8 mouse cellular contexts compared by ENCODE assay signal in the genomic region with DNA sequence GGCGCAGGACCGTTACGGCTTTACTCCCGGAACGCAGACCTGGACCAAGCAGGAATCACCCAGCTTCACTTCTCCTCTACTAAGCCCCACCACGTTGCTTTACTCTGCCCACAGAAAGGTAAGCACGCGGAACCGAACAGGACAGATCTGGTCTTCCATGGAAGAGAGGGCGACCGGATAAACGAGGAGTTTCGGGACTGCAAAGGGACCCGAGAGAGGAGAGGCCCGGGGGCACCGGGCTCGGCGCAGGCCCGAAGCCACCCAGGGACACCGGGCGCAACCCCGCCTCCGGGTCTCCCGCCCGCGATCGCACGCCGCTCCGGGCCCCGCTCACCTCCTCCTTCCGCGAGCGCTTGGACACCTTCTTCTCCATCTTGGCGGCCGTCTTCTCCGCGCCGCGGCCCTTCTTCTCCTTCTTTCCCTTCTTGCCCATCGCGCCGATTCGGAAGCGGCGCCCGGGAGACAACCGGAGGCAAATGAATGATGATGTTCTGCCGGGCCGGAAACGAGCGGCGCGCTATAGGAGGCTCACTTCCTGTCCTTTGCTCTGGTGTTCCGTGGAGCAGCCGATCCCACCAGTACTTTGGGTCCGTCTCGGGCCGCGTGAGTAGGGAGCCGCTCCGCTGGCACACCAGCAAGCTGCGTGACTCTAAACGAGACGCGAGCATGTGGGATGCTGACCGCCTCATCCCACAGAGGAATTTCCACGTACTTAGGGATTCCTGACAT. TPM values are rescaled to one million over a fixed set of nuclear protein-coding genes. Genes with fewer than 3 reads are reported as not detected.
DNase-seq lines count a peak whose midpoint lies in the region; ATAC-seq and TF ChIP-seq lines count a peak whose summit lies in the region.

A gene (minus strand): TSS at position 522 of the 729 bp plus-strand sequence.

- peak within 1 kb of the TSS; percentile 72 for H3K9ac ChIP-seq in heart, embryonic 15.5 days
- H3K9ac ChIP-seq in liver, embryonic 14.5 days (replicated peaks), result peak within 1 kb of the TSS; percentile 81
- H3K9ac ChIP-seq in neural tube, embryonic 11.5 days (ENCODE audit: low read length), result peak within 1 kb of the TSS; percentile 80
- H3K9ac ChIP-seq in stomach, postnatal 0 days (ENCODE audit: low read length), result peak within 1 kb of the TSS; percentile 80

- H3K36me3 ChIP-seq in forebrain, embryonic 10.5 days (replicated peaks), result peaks cover 6% of the 10 kb centered on the region
- no peaks in the 10 kb centered on the region for H3K36me3 ChIP-seq in heart, embryonic 15.5 days
- H3K36me3 ChIP-seq in liver, embryonic 14.5 days (replicated peaks; ENCODE audit: control insufficient read depth, insufficient read depth, low read depth), result no peaks in the 10 kb centered on the region
- no peaks in the 10 kb centered on the region for H3K36me3 ChIP-seq in neural tube, embryonic 11.5 days (ENCODE audit: control insufficient read depth, insufficient read depth, low read length)
- H3K36me3 ChIP-seq in stomach, postnatal 0 days (ENCODE audit: control insufficient read depth, insufficient read depth, low read length), result no peaks in the 10 kb centered on the region

- peak; percentile 93 for ATAC-seq in CD4-positive, CD25-positive, alpha-beta regulatory T cell, adult 4 months
- ATAC-seq in heart, embryonic 15.5 days (replicated peaks; ENCODE audit: insufficient number of reproducible peaks, insufficient read depth, low FRiP score, low read depth), result peak; percentile 94
- ATAC-seq in liver, embryonic 14.5 days (ENCODE audit: insufficient read depth), result peak; percentile 97
- ATAC-seq in neural tube, embryonic 11.5 days (ENCODE audit: insufficient read depth, low FRiP score, low TSS enrichment), result peak; percentile 95
- peak; percentile 99 for ATAC-seq in stomach, postnatal 0 days (ENCODE audit: low FRiP score, low TSS enrichment)

- peak within 1 kb of the TSS; percentile 97 for H3K4me3 ChIP-seq in forebrain, embryonic 10.5 days
- H3K4me3 ChIP-seq in heart, embryonic 15.5 days, result peak within 1 kb of the TSS; percentile 77
- peak within 1 kb of the TSS; percentile 80 to 85 for H3K4me3 ChIP-seq in liver, embryonic 14.5 days (ENCODE audit: insufficient read depth in 1 of 2, low read depth in 2 of 2, low read length in 2 of 2)
- peak within 1 kb of the TSS; percentile 96 for H3K4me3 ChIP-seq in neural tube, embryonic 11.5 days (ENCODE audit: low read depth, low read length)
- peak within 1 kb of the TSS; percentile 84 for H3K4me3 ChIP-seq in stomach, postnatal 0 days (ENCODE audit: low read depth, low read length)

- H3K9me3 ChIP-seq in forebrain, embryonic 10.5 days, result no peaks in the 10 kb centered on the region
- H3K9me3 ChIP-seq in heart, embryonic 15.5 days (replicated peaks), result no peaks in the 10 kb centered on the region
- no peaks in the 10 kb centered on the region for H3K9me3 ChIP-seq in liver, embryonic 14.5 days (ENCODE audit: control insufficient read depth, low read length)
- no peaks in the 10 kb centered on the region for H3K9me3 ChIP-seq in neural tube, embryonic 11.5 days (ENCODE audit: control insufficient read depth, low read length)
- H3K9me3 ChIP-seq in stomach, postnatal 0 days (ENCODE audit: control insufficient read depth, low read length), result no peaks in the 10 kb centered on the region

- under 1% methylated on average over 68 of the region's 68 CpGs for WGBS in forebrain, embryonic 10.5 days
- WGBS in heart, embryonic 15.5 days, result under 1% methylated on average over 68 of the region's 68 CpGs
- under 1% methylated on average over 62 of the region's 68 CpGs for WGBS in liver, embryonic 14.5 days (ENCODE audit: insufficient replicate concordance)
- under 1% methylated on average over 62 of the region's 68 CpGs for WGBS in neural tube, embryonic 11.5 days
- under 1% methylated on average over 66 of the region's 68 CpGs for WGBS in stomach, postnatal 0 days

- H3K4me1 ChIP-seq in forebrain, embryonic 10.5 days, result peaks cover 19% of the 10 kb centered on the region
- peaks cover 18% of the 10 kb centered on the region for H3K4me1 ChIP-seq in heart, embryonic 15.5 days (replicated peaks)
- peaks cover 6 to 12% of the 10 kb centered on the region in 2 experiments; a peak in 3 of 4 replicates for H3K4me1 ChIP-seq in liver, embryonic 14.5 days (replicated peaks; ENCODE audit: control insufficient read depth in 2 of 2, insufficient read depth in 2 of 2, low read length in 1 of 2)
- peaks cover 4% of the 10 kb centered on the region; the same call in 1 of the 2 replicates for H3K4me1 ChIP-seq in neural tube, embryonic 11.5 days (ENCODE audit: control insufficient read depth, insufficient read depth, low read length)
- no peaks in the 10 kb centered on the region for H3K4me1 ChIP-seq in stomach, postnatal 0 days (replicated peaks; ENCODE audit: control insufficient read depth, insufficient read depth)

- peak within 1 kb of the TSS; percentile 86 for H3K4me2 ChIP-seq in heart, embryonic 15.5 days
- H3K4me2 ChIP-seq in liver, embryonic 14.5 days (ENCODE audit: low read depth), result peak within 1 kb of the TSS; percentile 82
- peak within 1 kb of the TSS; percentile 54 for H3K4me2 ChIP-seq in neural tube, embryonic 11.5 days (ENCODE audit: low read depth)
- H3K4me2 ChIP-seq in stomach, postnatal 0 days (replicated peaks; ENCODE audit: low read depth), result peak within 1 kb of the TSS; percentile 72

- H3K27me3 ChIP-seq in forebrain, embryonic 10.5 days (ENCODE audit: poor library complexity, severe bottlenecking), result 0 out of 2 replicates have a peak, but pooled peaks cover 4% of the 10 kb centered on the region
- no peaks in the 10 kb centered on the region for H3K27me3 ChIP-seq in heart, embryonic 15.5 days
- H3K27me3 ChIP-seq in liver, embryonic 14.5 days (ENCODE audit: control insufficient read depth, insufficient read depth, low read length), result no peaks in the 10 kb centered on the region
- H3K27me3 ChIP-seq in neural tube, embryonic 11.5 days (ENCODE audit: control insufficient read depth, insufficient read depth, low read length), result no peaks in the 10 kb centered on the region
- no peaks in the 10 kb centered on the region for H3K27me3 ChIP-seq in stomach, postnatal 0 days (ENCODE audit: control insufficient read depth, insufficient read depth, low read length)

- peak; percentile 68 for DNase-seq in c-Kit-negative CD71-positive TER-119-positive erythroid progenitor cells, embryonic 14.5 days (ENCODE audit: low read depth, low spot score)
- peak; percentile 90 for DNase-seq in forebrain, embryonic 10.5 days (ENCODE audit: extremely low spot score, low spot score)
- DNase-seq in kidney, postnatal 25 days, result peak; percentile 87 to 91
- DNase-seq in liver, embryonic 14.5 days (ENCODE audit: low read depth in 3 of 3, low spot score in 3 of 3), result peak; percentile 74 to 79 (median 77)
- DNase-seq in neural tube, embryonic 11.5 days (ENCODE audit: low spot score), result peak; percentile 91
- DNase-seq in stomach, postnatal 0 days (ENCODE audit: low spot score), result peak; percentile 90

- no peak for TF ChIP-seq CTCF in liver, embryonic 14.5 days (IDR thresholded peaks at IDR 0.05; ENCODE audit: low read depth)
- no peak for TF ChIP-seq CTCF in stomach, postnatal 0 days (IDR thresholded peaks at IDR 0.05; ENCODE audit: low read depth)

- 0 out of 2 replicates have a peak, but pooled peaks have one; percentile 16 for TF ChIP-seq EP300 in liver, embryonic 14.5 days (IDR thresholded peaks at IDR 0.05; ENCODE audit: low read depth)
- no peak for TF ChIP-seq EP300 in stomach, postnatal 0 days (optimal IDR thresholded peaks at IDR 0.05)

- H3K27ac ChIP-seq in forebrain, embryonic 10.5 days, result peak within 1 kb of the TSS; percentile 90
- peak within 1 kb of the TSS; percentile 33 for H3K27ac ChIP-seq in heart, embryonic 15.5 days
- no peak within 1 kb of the TSS for H3K27ac ChIP-seq in liver, embryonic 14.5 days
- H3K27ac ChIP-seq in neural tube, embryonic 11.5 days (ENCODE audit: low read depth, low read length), result no peak within 1 kb of the TSS
- H3K27ac ChIP-seq in stomach, postnatal 0 days (replicated peaks), result peak within 1 kb of the TSS; percentile 53

RNA-seq across cellular contexts. Expression of the gene that starts here (rescaled TPM):
- 10 to 100 TPM; 28.0 to 40.9 TPM for polyA plus RNA-seq in CD4-positive, CD25-positive, alpha-beta regulatory T cell, adult 4 months (2017; shearing (Covaris generic))
- 74.4 and 76.8 TPM in 2 replicates for polyA plus RNA-seq in forebrain, embryonic 10.5 days (2016; fragmentation: Nextera tagmentation; extraction: Ambion mirVana)
- 18.7 and 27.6 TPM in 2 replicates for polyA plus RNA-seq in heart, embryonic 15.5 days (2015; fragmentation: Nextera tagmentation; extraction: Ambion mirVana)
- 9.7 and 17.0 TPM in 2 replicates for polyA plus RNA-seq in liver, embryonic 14.5 days (2012; rRNA removed)
- polyA plus RNA-seq in liver, embryonic 14.5 days (2014; fragmentation: Nextera tagmentation; extraction: Ambion mirVana), result 15.6 and 18.2 TPM in 2 replicates
- 57.8 and 59.3 TPM in 2 replicates for polyA plus RNA-seq in neural tube, embryonic 11.5 days (2014; fragmentation: Nextera tagmentation; extraction: Ambion mirVana)
- 13.7 and 14.7 TPM in 2 replicates for polyA plus RNA-seq in stomach, postnatal 0 days (2015; fragmentation: Nextera tagmentation; extraction: Ambion mirVana)

Comparison
In these comparisons a context has a peak if more than half of its experiments do, and no peak if none do; other contexts are left out.
1. H3K27ac ChIP-seq: peak in forebrain, embryonic 10.5 days (single experiment), heart, embryonic 15.5 days (single experiment) and stomach, postnatal 0 days (single experiment); none in liver, embryonic 14.5 days (single experiment) and neural tube, embryonic 11.5 days (single experiment).
2. Peak in every context shown above with its lines, with median percentiles within 50 percentile points of each other: ATAC-seq, DNase-seq, H3K4me3 ChIP-seq, H3K4me2 ChIP-seq and H3K9ac ChIP-seq.